Mouse (Mus musculus): ENCODE data around the gene Alox8.

The Alox8 gene

DNA sequence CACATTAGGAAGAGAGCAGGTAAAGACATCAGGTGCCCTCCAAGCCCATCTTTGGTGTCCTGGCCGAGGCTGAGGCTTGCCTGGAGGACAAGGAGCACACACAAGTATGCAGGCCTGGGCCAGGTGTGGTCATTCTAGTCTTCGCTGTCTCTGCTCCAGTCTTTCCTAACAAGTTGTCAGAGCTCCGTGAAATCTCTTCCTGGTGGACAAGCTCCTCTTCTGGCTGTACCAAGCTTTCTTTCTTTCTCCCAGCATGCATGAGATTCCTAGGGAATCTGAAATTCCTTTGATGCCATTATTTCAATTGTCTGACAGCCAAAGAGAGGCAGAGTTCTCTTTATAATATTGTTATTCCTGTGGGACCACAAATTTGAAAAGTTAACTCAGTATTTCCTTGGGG, 18.1 kb downstream of the Alox8 start:
- no peak for DNase-seq (ENCODE audit: low spot score)

DNA sequence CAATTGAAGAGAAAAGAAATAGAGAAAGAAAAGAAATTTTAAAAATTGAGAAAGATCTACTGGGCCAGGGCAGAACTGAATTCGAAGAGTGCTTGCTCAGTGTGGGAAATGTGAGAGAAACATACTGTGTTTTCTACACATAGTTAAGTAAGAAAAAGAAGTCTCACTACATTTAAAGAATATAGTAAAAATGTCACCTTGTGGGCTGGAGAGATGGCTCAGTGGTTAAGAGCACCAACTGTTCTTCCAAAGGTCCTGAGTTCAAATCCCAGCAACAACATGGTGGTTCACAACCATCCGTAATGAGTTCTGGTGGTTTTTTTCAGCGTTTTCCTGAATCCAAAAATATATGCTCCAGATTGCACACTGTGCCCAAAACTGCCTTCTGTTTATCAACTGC, 19.1 kb downstream of the Alox8 start:
- no peak for DNase-seq (ENCODE audit: low spot score)

DNA sequence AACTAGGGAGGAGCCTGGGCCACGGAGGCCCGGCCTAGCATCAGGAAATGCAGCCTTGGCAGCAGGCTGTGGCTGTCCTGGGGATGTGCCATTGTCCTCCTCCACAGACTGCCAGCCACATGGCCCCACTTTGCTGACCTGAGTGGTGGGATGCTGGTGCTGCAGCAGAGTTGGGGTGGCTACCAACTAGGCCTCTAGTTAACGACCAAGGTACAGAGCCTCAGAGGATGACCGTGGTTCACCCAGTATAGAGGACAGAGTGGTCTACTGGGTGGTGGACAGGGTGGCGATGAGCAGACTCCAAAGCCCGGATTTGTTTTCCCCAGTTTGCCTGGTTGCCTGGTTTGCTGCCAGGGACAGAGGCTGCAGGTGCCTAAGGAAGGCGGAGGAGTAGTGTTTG, 22.9 kb downstream of the Alox8 start:
- DNase-seq (ENCODE audit: low spot score): no peak

DNA sequence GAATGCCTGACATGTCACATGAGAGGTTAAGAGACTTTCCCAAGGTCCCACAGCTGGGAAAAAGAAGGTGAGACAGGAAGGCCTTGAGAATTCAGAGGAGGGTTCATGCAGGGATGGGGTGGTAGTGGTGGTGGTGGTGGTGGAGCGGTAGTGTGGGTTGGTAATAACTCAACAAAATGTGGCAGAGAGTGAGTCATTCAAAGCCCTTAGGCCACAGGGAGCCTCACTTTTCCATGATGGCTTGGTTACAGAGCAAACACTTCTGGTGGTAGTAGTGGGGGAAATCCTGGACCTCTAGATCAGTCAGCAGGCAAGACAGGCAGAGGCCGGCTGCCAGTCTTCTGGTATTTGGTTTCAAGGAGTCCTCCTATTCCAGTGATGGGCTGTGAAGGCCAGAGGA, 25.0 kb downstream of the Alox8 start:
- DNase-seq (ENCODE audit: low spot score): no peak

DNA sequence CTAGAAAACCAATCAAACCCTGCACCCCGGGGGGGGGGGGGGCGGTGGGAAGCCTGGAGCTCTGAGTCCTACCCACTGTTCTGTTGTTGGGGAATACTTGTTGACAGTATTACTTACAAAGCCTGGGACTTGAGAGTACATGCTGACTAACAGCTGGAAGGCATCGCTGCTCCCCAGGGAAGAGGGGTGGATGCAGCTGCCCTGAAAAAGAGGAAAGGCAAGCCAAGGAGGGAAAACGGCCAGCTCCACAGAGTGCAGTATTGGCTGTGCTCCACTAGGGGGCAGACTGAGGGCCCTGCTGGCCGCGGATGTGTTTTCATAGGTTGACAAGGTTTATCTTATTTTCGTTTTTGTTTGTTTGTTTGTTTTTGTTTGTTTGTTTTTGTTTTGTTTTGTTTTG, 26.0 kb downstream of the Alox8 start:
- peak; percentile 87 for DNase-seq (ENCODE audit: low spot score)

DNA sequence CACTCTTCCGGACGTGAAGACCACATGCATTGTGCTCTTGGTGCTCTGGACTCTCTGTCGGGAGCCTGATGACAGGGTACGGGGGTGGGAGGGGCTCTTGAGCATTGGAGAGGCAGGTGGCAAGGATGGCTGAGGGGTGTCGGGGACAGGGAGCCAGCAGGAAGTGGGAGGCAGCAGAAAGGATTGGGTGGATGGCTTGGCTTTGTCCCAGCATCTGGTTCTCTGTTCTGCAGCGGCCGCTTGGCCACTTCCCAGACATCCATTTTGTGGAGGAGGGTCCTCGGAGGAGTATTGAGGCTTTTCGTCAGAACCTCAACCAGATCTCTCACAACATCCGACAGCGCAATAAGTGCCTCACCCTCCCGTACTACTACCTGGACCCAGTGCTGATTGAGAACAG, 28.3 kb downstream of the Alox8 start:
- DNase-seq (ENCODE audit: low spot score): no peak

DNA sequence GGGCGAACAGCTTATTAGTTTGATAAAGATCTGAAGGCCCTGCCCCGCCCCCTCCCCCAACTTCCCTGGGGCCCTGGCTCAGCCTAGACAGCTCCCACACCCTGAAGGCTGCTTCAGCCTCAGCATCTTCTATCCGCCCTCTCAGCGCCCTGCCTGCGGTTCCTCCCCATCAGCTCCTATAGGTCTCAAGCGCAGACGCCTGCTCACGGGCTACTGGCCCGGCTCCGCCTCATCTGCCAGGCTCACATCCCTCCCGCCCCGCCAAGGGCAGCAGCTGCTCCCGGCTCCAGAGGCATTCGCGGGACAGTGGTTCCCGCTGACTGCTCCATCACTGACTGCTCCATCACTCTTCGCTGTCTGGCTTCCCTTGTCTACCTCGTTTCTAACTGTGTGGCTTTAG, 40.8 kb downstream of the Alox8 start, which contains the start of gene Alox12b:
Gene Alox12b, plus strand, starts transcription at position 190 of the 400 bp plus-strand sequence.
- DNase-seq (ENCODE audit: low spot score): no peak

DNA sequence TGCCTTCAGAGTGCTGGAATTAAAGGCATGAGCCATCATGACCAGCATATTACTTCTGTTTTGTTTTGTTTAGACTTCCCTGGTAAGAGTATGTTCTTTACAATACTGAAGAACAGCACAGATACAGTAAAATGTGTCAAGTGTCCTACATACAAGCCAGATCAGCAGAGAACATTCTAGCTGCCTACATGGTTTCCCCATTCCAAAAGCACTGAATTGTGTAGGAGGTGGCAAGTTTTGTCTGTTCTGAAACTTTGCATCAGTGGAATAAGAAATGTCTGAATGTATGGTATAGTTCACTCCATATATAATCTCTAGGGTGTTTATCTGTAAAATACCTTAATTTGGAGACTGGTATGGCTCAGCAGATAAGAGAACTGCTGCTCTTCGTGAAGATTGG, 42.3 kb downstream of the Alox8 start:
- no peak for DNase-seq (ENCODE audit: low spot score)

DNA sequence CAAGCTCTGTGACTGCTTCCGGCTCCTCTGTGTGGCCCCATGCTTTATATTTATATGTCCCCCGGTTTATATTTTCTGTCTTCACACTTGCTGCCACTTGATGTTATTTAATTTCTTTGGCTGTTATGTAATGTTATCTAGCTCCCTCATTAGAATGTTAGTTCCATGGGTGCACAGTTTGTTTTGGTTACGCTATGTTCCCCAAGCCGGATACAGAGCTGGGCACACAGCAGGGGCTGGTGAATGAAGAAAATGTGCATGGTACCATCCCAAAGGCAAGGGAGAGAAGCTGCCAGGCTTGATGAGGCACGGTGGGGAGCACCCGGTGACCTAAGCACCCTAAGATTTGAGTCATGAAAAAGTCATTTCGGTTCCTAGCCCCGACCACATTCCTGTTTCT, 43.8 kb downstream of the Alox8 start:
- DNase-seq (ENCODE audit: low spot score): no peak

DNA sequence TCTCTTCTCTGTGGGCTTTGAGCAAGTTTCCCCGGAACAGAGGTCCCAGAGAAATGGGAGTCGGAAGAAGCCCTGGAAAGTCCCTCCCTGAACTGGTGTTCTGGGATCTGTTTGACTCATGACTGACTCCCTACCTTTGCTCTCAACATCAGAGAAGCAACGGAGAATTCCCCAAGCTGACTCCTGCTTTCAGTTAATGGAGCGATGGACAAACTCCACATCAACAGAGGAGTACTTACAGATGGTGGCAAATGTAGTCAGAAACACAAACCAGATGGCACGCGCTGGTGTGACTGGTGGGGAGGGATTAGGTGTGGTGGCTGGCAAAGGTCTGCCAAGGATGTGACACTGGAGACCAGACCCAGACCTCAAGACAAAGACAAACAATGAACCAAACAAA, 46.6 kb downstream of the Alox8 start:
- DNase-seq (ENCODE audit: low spot score): no peak

DNA sequence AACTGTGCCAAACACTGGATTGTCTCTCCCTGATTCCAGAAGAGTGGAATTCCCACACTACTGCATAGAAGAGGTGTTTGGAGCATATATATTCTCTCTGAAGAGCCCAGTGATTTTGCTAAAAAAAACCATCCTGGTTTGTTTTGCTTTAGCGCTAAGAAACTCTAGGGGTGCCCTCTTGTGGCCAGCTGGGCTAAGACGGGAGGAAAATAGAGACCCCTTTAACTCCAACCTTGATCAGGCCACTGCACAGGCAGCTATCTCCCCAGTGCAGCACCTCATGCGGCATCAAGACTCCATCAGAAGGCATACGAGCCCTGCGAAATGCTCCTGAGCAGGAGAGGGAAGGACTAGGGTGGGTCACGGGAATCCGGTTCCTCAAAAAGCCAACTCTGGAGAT, 47.2 kb downstream of the Alox8 start:
- peak; percentile 91 for DNase-seq (ENCODE audit: low spot score)

DNA sequence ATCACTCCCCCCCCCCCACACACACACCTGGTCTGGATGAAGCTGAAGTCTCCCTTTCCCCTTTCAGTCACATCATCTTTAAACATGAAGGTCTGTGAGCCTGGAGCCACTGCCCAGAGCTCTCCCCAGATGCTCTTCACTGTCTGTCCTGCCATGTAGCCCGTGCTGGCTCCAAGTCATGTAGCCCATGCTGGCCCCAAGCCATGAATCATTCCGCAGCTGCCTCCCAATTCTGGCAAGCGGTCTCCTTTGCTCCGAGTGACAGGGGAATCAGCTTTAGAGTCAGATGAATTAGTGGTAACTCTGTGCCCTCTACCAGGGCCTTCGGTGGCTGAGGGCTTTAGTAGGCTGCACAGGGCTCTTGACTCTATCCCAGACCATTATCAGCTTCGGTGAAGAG, 47.9 kb downstream of the Alox8 start:
- no peak for DNase-seq (ENCODE audit: low spot score)

DNA sequence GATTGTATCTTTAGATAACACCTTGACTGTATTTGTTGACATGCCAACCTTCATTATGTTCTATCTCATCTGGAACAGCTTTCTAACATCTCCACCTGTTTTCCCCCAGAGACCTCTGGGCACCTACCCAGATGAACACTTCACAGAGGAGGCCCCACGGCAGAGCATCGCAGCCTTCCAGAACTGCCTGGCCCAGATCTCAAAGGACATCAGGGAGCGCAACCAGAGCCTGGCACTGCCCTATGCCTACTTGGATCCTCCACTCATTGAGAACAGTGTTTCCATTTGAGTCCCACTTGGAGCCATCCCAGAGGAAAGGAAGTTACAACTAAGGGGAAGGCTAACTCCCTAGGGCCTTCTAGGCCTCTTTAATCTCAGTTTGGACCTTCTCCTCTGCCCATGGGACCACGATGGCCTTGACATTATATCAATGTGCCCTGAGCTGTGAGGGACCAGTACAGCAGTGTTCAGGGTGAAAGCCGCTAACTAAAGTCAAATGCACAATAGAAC, 49.1 kb downstream of the Alox8 start:
- DNase-seq (ENCODE audit: low spot score): no peak

DNA sequence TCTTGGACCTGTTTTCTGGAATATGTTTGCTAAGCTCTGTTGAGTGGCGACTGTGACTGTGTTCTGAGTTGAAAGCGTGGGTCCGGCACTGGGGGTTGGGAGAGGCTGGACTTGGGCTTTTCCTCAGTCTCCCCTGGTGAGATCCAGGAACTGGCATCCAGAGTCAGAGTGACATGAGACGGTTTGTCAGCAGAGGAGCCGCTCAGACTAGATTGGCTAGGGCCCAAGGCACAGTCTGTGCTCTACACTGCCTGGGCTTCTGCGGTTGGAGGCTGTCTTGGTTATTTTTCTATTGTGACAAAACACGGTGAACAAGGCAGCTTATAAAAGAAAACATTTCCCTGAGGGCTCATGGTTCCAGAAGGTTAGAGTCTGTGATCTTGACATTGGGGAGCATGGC, 50.1 kb downstream of the Alox8 start:
- no peak for DNase-seq (ENCODE audit: low spot score)

DNA sequence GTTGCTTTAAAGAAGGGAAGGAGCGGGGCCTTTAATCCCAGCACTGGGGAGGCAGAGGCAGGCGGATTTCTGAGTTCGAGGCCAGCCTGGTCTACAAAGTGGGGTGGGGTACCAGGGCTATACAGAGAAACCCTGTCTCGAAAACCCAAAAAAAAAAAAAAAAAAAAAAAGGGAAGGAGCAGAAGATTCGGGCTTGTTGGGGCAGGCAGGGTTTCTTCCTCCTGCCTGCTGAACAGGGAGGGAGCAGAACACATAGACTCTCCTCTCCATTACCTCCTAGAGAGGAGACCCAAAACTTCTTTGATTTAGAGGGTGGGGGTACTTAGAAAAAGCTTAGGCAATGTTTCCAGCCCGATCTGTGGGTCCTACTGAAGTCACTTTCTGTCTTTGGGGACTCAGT, 62.3 kb downstream of the Alox8 start:
- DNase-seq (ENCODE audit: low spot score): no peak

DNA sequence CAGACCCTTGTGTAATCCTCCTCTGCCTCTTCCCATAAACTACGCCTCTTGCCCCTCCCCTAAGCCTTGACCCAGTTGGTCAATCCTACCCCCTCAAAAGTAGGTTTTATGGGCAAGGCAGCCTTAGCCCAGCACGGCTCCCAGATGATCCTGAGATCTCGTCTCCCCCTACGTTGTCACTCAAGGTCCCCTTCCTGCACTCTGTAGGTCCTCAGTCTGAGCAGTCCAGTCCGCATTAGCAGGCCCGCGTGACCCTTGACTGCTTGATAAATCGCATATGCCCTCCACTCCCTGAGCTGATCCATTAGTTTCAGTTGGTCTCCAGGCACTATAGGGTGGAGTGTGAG, 63.0 kb downstream of the Alox8 start:
- DNase-seq (ENCODE audit: low spot score): no peak
